Mouse (Mus musculus): ENCODE measurements around the gene Eif3k. TPM values are rescaled to one million over a fixed set of nuclear protein-coding genes. Genes with fewer than 3 reads are reported as not detected.
A peak's percentile ranks its signal among the peaks of the same experiment; 100 is the strongest.

The Eif3k gene
- polyA plus RNA-seq, 1 experiment from 2014 or later, result 444 TPM

DNA sequence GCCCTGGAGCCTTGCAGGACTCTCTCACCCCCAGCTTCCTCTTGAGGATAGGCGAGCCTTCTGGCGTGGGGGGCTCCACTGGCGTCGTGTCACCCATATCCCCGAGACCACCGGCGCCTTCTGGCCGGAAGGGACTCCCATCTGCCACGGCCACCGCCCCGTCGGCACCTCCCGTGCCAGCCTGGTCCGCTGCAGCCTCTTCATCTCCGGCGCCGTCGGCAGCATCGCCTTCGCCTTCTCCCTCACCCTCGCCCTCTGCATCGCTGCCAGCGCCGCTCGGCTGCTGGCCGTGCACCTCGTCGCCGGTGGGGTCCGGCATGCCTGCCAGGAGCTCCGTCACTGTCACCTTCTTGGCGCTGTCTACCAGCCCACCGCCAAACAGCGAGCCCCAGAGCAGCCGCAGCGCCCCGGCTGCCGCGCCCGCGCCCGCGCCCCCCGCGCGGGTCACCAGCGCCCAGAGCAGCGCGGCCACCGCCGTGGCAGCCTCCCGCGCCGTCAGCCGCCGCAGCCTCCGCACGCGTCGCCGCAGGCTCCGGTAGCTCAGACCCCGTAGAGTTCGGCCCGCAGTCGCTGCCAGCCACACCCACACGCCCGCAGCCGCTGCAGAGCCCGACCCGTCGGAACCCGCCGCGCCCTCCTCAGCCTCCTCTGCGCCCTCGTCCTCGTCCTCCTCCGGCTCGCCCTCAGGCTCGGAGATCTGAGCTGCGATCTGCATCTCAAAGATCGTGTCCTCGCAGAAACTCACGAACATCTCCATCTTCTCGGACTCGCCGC lies 38.0 kb upstream of the Eif3k start:
- DNase-seq (ENCODE audit: low spot score), result peak; percentile 55
- Histone ChIP-seq H3K4me3 (ENCODE audit: low read depth, low read length) (peak overlapping the region; percentile 40), H3K27ac (ENCODE audit: low read depth) (no peak overlapping the region), H3K9ac (ENCODE audit: low read length) (peak overlapping the region; percentile 35; the same call in 1 of the 2 replicates), H3K27me3 (replicated peaks; ENCODE audit: control insufficient read depth, insufficient read depth, low read length) (peaks cover 37% of the 10 kb centered on the region), H3K4me1 (replicated peaks; ENCODE audit: control insufficient read depth, insufficient read depth, low read length) (peaks cover 4% of the 10 kb centered on the region; the same call in 1 of the 2 replicates), H3K36me3 (ENCODE audit: control insufficient read depth, insufficient read depth, low read length) (no peaks in the 10 kb centered on the region), H3K4me2 (ENCODE audit: low read length) (peak overlapping the region; percentile 62), H3K9me3 (ENCODE audit: control insufficient read depth, low read length) (peaks cover 6% of the 10 kb centered on the region; the same call in 1 of the 2 replicates)
- ATAC-seq (replicated peaks; ENCODE audit: low FRiP score, low TSS enrichment, low read depth), result 0 out of 2 replicates have a peak, but pooled peaks have one; percentile 42
- WGBS, result 3% methylated on average over 84 of the region's 88 CpGs

DNA sequence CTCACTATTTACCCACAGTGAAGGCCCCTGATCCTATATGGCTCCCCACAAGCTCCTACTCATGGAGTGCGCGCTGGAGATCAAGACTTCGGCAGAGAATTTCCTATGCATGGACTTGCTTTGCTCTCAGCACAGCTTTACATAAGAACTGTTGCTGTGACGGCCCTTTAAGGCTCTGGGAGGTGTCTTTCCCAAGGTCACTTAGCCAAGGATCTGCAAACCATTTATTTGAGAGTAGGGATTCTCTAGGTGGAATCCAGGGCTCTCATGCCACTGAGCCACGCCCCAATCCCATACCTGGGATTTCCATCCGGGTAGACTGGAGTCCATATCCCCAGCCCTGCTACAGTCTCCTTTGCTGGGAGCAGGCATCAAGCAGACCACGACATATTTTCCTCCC lies 35.6 kb upstream of the Eif3k start:
- Histone ChIP-seq H3K4me1 (replicated peaks; ENCODE audit: control insufficient read depth, insufficient read depth, low read length) (peaks cover 4% of the 10 kb centered on the region; the same call in 1 of the 2 replicates), H3K27me3 (replicated peaks; ENCODE audit: control insufficient read depth, insufficient read depth, low read length) (peaks cover 37% of the 10 kb centered on the region), H3K4me2 (ENCODE audit: low read length) (no peak overlapping the region), H3K4me3 (ENCODE audit: low read depth, low read length) (no peak overlapping the region), H3K27ac (ENCODE audit: low read depth) (no peak overlapping the region), H3K9me3 (ENCODE audit: control insufficient read depth, low read length) (peaks cover 6% of the 10 kb centered on the region; the same call in 1 of the 2 replicates), H3K9ac (ENCODE audit: low read length) (no peak overlapping the region), H3K36me3 (ENCODE audit: control insufficient read depth, insufficient read depth, low read length) (no peaks in the 10 kb centered on the region)
- ATAC-seq (replicated peaks; ENCODE audit: low FRiP score, low TSS enrichment, low read depth) (no peak), DNase-seq (ENCODE audit: low spot score) (no peak)
- WGBS, result 74% methylated on average over 7 of the region's 7 CpGs

- DNase-seq (ENCODE audit: low spot score) (no peak), ATAC-seq (replicated peaks; ENCODE audit: low FRiP score, low TSS enrichment, low read depth) (no peak)
- H3K36me3 ChIP-seq (ENCODE audit: control insufficient read depth, insufficient read depth, low read length), result no peaks in the 10 kb centered on the region
- peaks cover 6% of the 10 kb centered on the region; the same call in 1 of the 2 replicates for H3K9me3 ChIP-seq (ENCODE audit: control insufficient read depth, low read length)
- 85% methylated on average over 7 of the region's 7 CpGs for WGBS
- H3K4me3 ChIP-seq (ENCODE audit: low read depth, low read length), result no peak overlapping the region
- H3K27me3 ChIP-seq (replicated peaks; ENCODE audit: control insufficient read depth, insufficient read depth, low read length), result peaks cover 37% of the 10 kb centered on the region
- peaks cover 4% of the 10 kb centered on the region; the same call in 1 of the 2 replicates for H3K4me1 ChIP-seq (replicated peaks; ENCODE audit: control insufficient read depth, insufficient read depth, low read length)
- no peak overlapping the region for H3K9ac ChIP-seq (ENCODE audit: low read length)
- H3K4me2 ChIP-seq (ENCODE audit: low read length), result no peak overlapping the region
- H3K27ac ChIP-seq (ENCODE audit: low read depth), result no peak overlapping the region
Observed at GRCm38 (mm10) chr7:29016440-29016839, 34.8 kb upstream of the Eif3k start.

GRCm38 (mm10) chr7:29014984-29015383 lies 33.3 kb upstream of the Eif3k start:
- Histone ChIP-seq H3K9me3 (ENCODE audit: control insufficient read depth, low read length) (peaks cover 6% of the 10 kb centered on the region; the same call in 1 of the 2 replicates), H3K4me3 (ENCODE audit: low read depth, low read length) (no peak overlapping the region), H3K4me2 (ENCODE audit: low read length) (no peak overlapping the region), H3K27me3 (replicated peaks; ENCODE audit: control insufficient read depth, insufficient read depth, low read length) (peaks cover 26% of the 10 kb centered on the region), H3K27ac (ENCODE audit: low read depth) (no peak overlapping the region), H3K4me1 (replicated peaks; ENCODE audit: control insufficient read depth, insufficient read depth, low read length) (peaks cover 4% of the 10 kb centered on the region; the same call in 1 of the 2 replicates), H3K9ac (ENCODE audit: low read length) (no peak overlapping the region), H3K36me3 (ENCODE audit: control insufficient read depth, insufficient read depth, low read length) (no peaks in the 10 kb centered on the region)
- ATAC-seq (replicated peaks; ENCODE audit: low FRiP score, low TSS enrichment, low read depth) (no peak), DNase-seq (ENCODE audit: low spot score) (no peak)
- WGBS, result 94% methylated on average over 1 of the region's 1 CpGs

DNA sequence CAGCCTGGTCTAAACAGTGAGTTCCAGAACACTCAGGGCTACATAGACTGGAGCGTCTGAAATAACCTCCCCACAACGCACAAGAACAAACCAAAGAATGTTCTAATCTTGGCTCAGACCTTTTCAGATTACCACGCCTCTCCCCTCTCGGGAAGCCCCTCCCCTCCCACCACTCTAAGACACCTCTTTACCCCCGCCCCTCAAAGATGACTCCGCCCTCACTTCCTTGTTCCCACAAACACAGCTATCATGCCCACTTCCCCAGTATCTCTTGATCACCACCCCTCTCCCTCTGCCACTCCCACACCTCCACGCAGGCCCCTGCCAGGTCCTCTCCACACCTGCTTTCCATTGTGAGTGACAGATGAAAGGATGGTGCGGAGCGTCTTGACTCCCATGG lies 27.1 kb upstream of the Eif3k start:
- DNase-seq (ENCODE audit: low spot score) (no peak), ATAC-seq (replicated peaks; ENCODE audit: low FRiP score, low TSS enrichment, low read depth) (no peak)
- H3K4me3 ChIP-seq (ENCODE audit: low read depth, low read length), result no peak overlapping the region
- no peak overlapping the region for H3K4me2 ChIP-seq (ENCODE audit: low read length)
- no peak overlapping the region for H3K9ac ChIP-seq (ENCODE audit: low read length)
- no peak overlapping the region for H3K27ac ChIP-seq (ENCODE audit: low read depth)
- H3K4me1 ChIP-seq (replicated peaks; ENCODE audit: control insufficient read depth, insufficient read depth, low read length), result no peaks in the 10 kb centered on the region
- WGBS, result 73% methylated on average over 9 of the region's 9 CpGs
- no peaks in the 10 kb centered on the region for H3K27me3 ChIP-seq (replicated peaks; ENCODE audit: control insufficient read depth, insufficient read depth, low read length)
- no peaks in the 10 kb centered on the region for H3K9me3 ChIP-seq (ENCODE audit: control insufficient read depth, low read length)
- H3K36me3 ChIP-seq (ENCODE audit: control insufficient read depth, insufficient read depth, low read length), result no peaks in the 10 kb centered on the region

DNA sequence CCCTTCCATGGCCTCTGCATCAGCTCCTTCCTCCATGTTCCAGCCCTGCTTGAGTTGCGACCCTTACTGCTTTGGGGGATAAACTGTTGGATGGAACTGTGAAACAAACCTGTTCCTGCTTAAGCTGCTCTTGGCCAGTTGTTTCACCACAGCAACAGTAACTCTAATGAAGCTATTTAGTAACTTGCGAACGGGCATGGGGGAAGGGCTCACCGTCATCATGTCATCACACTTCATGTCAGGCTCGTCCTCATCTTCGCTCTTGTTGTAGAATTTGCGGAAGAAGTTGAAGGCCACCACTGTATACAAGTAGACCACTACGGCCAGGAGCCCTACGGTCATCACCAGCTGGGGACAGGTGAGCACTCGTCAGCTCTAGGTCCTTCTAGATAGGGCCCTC lies 26.5 kb upstream of the Eif3k start:
- no peaks in the 10 kb centered on the region for H3K4me1 ChIP-seq (replicated peaks; ENCODE audit: control insufficient read depth, insufficient read depth, low read length)
- H3K36me3 ChIP-seq (ENCODE audit: control insufficient read depth, insufficient read depth, low read length), result no peaks in the 10 kb centered on the region
- WGBS, result 94% methylated on average over 10 of the region's 10 CpGs
- no peaks in the 10 kb centered on the region for H3K27me3 ChIP-seq (replicated peaks; ENCODE audit: control insufficient read depth, insufficient read depth, low read length)
- H3K4me3 ChIP-seq (ENCODE audit: low read depth, low read length), result no peak overlapping the region
- DNase-seq (ENCODE audit: low spot score) (no peak), ATAC-seq (replicated peaks; ENCODE audit: low FRiP score, low TSS enrichment, low read depth) (no peak)
- H3K4me2 ChIP-seq (ENCODE audit: low read length), result no peak overlapping the region
- H3K27ac ChIP-seq (ENCODE audit: low read depth), result no peak overlapping the region
- H3K9me3 ChIP-seq (ENCODE audit: control insufficient read depth, low read length), result no peaks in the 10 kb centered on the region
- H3K9ac ChIP-seq (ENCODE audit: low read length), result no peak overlapping the region

DNA sequence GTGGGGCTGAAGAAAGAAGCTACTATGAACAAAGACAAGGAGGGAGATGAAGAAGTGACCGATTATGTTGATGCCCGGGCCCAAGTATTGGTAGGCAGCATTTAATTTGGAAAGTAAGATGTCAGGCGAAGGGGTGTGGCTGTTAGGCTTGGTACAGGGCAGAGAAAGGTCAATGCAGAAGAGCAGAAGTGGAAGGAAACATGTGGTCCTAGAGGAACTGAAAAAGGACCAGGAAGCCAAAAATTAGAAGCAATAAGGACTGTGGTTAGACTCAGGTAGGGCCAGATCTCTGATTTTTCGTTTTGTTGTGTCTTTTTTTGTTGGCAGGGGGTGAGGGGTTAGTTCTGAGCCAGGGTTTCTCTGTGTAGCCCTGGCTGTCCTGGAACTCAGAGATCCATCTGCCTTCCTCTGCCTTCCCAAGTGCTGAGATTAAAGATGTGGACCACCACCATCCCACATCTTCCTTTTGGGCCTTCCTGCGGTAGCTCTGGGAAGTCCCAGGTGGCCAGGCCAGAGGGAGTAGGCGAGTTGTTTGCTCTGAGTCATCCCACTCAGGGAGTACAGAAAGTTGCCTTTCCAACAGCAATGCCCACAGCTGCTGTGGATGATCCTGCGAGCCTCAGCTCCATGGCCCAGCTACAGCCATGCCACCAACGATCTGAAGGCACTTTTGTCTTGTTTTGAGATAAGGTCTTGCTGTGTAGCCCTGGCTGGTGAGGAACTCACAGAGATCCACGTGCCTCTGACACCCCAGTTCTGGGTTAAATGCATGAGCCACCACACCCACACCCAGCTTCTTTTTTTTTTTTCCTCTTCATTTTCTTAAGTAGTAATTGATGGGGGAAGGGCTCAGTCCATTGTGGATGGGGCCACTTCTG lies 25.8 kb upstream of the Eif3k start:
- Histone ChIP-seq H3K4me2 (ENCODE audit: low read length) (no peak overlapping the region), H3K4me1 (replicated peaks; ENCODE audit: control insufficient read depth, insufficient read depth, low read length) (no peaks in the 10 kb centered on the region), H3K9me3 (ENCODE audit: control insufficient read depth, low read length) (no peaks in the 10 kb centered on the region), H3K9ac (ENCODE audit: low read length) (no peak overlapping the region), H3K4me3 (ENCODE audit: low read depth, low read length) (no peak overlapping the region), H3K27ac (ENCODE audit: low read depth) (no peak overlapping the region), H3K36me3 (ENCODE audit: control insufficient read depth, insufficient read depth, low read length) (no peaks in the 10 kb centered on the region), H3K27me3 (replicated peaks; ENCODE audit: control insufficient read depth, insufficient read depth, low read length) (no peaks in the 10 kb centered on the region)
- 76% methylated on average over 9 of the region's 9 CpGs for WGBS
- DNase-seq (ENCODE audit: low spot score) (no peak), ATAC-seq (replicated peaks; ENCODE audit: low FRiP score, low TSS enrichment, low read depth) (no peak)

DNA sequence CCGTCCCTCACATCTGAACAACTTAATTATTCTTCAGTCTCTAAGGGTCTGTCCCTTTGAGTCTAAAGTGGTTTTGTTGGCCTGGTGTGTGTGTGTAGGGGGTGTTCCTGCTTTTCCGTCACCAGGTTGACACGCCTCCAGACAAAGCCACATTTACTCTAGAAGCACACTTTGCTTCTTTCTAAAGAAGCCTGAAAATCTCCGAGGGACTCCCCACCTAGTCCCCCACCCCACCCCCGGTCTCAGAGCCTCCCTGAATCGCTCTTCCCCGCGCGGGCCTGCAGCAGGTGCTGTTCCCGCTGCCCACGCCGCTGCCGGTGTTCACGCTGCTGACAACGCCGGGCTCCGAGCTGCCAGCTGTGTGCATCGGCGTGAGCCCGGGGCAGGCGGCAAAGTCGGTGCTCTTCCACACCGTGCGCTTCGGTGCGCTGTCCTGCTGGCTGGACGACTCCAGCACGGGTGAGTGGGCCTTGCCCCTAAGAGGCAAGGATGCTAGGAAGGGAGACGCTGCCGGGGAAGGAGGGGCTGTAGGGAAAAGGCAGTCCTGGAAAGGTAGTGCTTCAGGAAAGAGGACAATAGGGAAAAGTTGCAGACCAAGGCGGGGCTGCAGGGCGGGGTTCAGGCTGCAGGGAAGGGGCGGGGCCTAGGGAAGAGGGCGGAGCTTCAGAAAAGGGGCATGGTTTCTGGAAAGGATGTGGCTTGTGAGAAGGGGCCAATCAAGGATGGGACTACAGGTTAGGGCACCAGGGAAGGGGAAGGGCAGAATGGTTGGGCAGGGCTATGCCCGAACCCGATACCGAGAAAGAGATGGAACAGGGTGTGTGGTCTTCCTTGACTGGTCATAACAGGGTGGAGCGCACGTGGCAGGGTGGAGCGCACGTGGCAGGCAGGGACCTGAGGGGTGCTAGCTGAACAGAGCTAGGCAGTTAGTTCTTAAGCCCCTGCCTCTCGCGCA lies 19.3 kb upstream of the Eif3k start:
- 5% methylated on average over 43 of the region's 43 CpGs for WGBS
- DNase-seq (ENCODE audit: low spot score) (peak; percentile 97), ATAC-seq (replicated peaks; ENCODE audit: low FRiP score, low TSS enrichment, low read depth) (peak; percentile 83)
- H3K4me2 ChIP-seq (ENCODE audit: low read length), result peak overlapping the region; percentile 89
- peak overlapping the region; percentile 51; the same call in 1 of the 2 replicates for H3K27ac ChIP-seq (ENCODE audit: low read depth)
- H3K9me3 ChIP-seq (ENCODE audit: control insufficient read depth, low read length), result no peaks in the 10 kb centered on the region
- peak overlapping the region; percentile 44 for H3K4me3 ChIP-seq (ENCODE audit: low read depth, low read length)
- H3K27me3 ChIP-seq (replicated peaks; ENCODE audit: control insufficient read depth, insufficient read depth, low read length), result no peaks in the 10 kb centered on the region
- no peaks in the 10 kb centered on the region for H3K36me3 ChIP-seq (ENCODE audit: control insufficient read depth, insufficient read depth, low read length)
- 0 out of 2 replicates have a peak, but pooled peaks cover 4% of the 10 kb centered on the region for H3K4me1 ChIP-seq (replicated peaks; ENCODE audit: control insufficient read depth, insufficient read depth, low read length)
- H3K9ac ChIP-seq (ENCODE audit: low read length), result peak overlapping the region; percentile 58
